Mouse (Mus musculus): Measurements from ENCODE around the gene Creld2. TPM values are rescaled to one million over a fixed set of nuclear protein-coding genes. Genes with fewer than 3 reads are reported as not detected.

Gene Creld2
- total RNA-seq, 4 experiments from 2014 or later: 15.0 to 35.2 (median 26.0) TPM

DNA sequence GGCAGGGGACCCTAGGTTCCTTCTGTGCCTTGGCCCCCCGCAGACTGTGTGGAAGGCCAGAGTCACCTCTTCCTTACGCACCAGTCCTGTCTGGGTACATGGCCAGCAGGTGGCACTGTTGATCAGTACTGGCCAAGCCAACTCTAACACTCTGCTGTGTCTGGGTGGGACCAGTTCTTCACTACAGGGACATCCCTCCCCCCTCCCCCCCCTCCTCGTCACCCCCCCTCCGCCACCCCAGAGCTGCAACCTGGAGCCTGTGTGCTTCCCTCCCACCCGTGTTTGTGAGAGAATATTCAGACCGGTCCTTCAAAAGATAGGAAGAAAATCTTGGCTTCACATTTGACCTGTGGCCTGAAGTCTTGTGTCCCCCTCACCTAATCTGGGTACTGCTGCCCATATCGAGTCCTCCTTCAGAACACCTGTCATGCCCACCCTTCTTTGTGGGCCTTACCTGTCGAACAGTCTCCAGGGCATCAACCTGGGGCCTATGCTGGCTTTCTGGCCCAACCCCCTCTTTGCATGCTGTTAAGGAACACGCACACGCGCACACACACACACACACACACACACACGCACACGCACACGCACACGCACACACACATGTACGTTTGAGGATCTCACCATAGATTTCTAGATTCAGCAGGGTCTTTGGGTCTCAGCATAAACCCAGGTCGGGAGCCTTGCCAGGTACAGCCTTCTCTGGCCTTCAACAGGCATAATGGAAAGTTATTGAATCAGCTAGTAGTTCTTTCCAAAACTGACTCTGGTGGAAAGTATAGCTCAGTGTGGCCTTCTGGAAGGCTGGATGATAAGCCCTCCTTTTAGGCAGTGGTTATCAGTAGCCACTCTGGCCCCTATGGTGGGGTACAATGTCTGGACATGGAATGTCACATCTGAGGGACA lies 9.6 kb downstream of the Creld2 start:
- DNase-seq (ENCODE audit: low spot score in 2 of 2): peak; percentile 69 to 91

DNA sequence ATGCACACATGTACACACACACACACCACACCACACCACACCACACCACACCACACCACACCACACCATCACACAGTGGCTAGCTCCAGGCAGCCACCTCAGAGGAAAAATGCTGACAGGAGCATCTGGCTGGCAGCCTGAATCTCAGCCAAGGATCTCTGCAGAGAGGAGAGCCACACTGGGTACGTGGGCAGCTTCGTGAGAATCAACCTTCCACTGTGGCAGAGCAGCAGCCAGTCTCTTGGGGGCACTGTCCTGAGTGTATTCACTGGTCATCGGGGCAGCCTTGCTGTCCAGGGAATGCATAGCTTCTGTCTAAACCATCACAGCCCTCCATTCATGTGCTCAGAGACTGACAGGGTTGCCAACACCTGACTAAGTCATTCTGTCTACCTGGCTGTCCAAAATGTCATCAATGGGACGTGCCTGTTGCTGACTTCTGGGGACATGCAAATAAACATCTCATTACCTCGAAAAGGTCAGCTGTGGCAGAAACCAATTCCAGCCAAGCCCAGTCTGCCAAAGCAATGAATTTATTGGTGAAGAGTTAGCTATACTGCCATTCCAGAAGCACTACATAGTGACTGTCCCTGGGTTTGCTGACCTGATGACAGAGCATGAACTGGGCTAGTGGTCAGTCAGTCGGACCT lies 10.5 kb downstream of the Creld2 start:
- DNase-seq (ENCODE audit: low spot score in 2 of 2): no peak

DNA sequence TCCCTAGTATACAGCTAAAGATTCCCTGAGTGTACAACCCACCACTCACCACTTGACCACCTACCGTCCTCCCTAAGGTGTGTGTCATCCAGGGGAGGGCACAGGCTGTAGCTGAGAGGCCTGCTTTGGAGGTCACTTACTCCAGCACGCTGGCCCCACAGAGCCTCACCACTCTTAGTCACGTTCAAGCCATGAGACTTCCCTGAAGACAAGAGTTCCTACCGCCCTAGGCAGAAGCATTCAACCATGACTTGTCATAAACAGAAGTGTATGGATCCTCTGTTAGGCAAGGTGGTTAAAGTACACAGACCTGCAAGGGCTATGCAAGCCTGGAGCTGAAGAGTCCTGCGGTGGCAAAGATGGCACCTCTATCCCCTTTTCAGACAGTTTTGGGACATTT lies 11.2 kb downstream of the Creld2 start:
- no peak for DNase-seq (ENCODE audit: low spot score in 2 of 2)

DNA sequence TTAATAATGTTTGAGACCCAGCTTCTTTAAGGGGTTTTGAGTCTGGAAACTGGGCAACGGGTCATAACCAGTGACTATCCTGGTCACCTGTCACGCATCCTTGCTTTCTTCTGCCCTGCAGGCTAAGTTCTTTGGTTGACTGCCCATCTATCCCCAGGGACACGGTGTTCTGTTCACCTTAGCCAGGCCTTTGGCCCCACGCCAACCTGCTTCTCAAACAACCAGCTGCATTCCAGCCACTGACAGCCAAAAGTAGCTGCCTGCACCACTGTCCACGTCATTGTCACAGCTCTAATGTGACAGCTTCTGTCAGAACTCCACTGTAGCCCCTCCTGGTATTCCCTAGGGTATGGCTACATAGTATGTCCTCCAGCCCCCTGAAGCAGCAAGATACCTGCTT lies 12.0 kb downstream of the Creld2 start:
- no peak for DNase-seq (ENCODE audit: low spot score in 2 of 2)

DNA sequence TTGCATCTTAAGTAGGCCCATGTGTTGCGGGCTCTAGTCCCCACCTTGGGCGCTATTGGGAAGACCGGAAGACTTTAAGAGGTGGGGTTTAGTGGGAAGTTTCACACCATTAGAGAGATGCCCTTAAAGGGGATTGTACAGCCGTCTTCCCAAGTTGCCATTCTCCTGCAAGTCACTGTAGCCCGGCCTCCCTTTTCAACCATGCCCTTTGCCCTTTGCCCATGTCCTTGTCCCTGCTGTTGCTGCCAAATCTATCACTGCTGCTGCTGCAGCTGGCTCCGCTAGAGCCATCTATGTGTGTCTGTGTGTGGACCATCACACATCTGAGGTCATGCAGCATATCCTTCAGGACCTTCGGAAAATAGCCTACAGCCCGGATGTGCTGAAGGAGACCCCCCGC lies 13.1 kb downstream of the Creld2 start:
- no peak for DNase-seq (ENCODE audit: low spot score in 2 of 2)

DNA sequence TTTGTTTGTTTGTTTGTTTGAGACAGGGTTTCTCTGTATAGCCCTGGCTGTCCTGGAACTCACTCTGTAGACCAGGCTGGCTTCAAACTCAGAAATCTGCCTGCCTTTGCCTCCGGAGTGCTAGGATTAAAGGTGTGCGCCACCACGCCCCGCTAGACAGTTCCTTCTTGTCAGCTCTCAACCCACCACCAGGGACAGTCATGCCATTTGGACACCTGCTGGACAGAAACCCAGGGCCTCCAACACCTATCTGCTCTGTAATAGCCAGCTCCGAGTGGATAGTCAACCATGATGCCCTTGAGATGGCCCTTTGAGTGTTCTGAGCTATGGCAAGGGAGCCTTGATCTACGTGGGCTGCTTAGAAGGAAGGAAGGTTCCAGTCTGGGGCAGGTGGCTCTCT lies 16.6 kb downstream of the Creld2 start:
- DNase-seq (ENCODE audit: low spot score in 2 of 2): no peak

DNA sequence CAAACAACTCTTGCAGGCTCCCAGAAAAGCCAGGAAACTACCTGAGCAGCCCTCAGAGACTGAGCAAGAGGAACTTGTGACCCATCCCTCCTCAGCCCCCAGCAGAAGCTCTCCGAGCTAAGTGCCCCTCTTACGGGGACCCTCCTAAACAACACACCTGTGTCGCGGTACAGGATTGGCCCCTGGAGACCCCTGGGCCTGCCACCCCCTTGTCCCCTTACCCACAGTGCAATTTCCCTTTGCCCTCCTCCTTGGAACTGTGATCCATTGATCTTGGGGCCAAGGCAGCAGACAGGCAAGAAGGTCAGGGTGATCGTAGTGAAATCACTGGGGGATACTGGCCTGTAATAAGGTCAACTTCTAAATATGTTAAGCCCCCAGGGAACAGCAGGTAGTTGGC lies 17.1 kb downstream of the Creld2 start:
- no peak for DNase-seq (ENCODE audit: low spot score in 2 of 2)

DNA sequence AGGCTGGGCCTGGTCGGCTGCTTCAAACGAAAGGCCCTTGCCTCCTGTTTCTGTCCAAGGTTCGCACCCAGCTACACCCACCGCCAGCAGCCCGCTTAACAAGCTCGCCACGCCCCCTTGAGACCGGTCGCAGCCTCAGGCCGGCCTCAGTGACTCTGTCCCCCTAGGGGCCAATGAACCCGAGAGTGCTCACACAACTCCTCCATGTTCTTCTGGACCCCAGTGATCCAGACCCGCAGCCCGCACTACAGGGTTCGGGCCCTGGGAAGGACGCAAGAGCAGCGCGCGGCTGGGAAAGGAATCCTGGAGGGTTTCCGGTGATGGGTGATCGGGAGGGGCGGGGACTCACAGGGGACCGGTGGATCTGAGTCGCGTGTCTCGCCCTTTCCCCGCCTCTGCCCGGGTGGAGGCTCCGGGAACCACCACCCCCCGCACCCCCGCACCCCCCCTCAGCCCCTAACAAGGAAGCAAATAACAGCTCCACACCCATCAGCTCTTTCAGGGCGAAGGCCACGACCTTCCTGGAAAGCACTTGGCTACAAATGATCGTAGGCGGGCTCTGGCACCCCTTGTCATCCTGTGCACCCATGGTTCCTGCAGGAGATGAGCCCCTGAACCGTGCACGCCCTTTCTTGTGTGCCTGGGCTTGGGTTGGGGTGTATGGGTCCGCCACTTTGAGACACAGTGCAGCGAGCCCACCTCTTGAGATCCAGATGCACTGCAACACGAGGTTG lies 17.9 kb downstream of the Creld2 start:
- peak in 1 of 2 experiments; percentile 55 for DNase-seq (ENCODE audit: low spot score in 2 of 2)

DNA sequence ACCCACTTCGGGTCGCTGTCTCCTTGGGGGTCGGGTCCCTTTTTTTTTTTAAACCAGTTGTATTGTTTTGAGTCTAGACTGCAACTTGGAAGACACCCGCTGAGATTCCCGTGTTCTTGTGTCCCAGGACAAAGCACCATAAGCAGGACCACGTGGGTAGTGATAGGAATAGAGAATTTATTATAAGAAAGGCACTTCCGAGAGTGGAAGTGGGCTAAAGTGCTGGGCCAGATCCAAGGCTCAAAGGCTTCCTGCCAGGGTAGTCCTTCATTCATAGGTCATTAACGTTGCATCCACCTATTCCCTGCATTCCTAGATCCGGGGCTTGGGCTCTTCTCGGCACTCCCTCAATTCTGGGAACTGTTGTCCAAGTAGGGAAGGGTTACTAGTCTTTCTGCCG lies 18.5 kb downstream of the Creld2 start:
- DNase-seq (ENCODE audit: low spot score in 2 of 2): no peak

DNA sequence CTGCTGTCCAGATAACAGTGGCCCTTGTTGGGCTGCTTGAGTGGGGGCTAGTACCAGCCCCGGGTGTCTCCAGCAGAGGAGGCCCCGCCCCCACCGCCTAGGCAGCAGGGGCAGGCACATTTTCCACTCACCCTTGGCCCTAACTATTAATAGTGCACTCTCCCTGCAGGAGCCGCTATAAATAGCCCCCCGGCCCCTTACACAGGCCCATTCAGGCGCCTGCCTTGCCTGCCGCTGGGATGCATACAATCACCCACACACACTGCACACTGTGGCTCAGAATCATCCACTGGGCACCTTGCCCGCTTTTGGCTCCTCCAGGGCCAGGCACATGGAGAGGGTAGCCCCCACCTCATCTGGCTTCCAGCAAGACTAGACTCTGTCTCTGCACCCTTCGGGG lies 19.8 kb downstream of the Creld2 start:
- peak; percentile 79 to 86 for DNase-seq (ENCODE audit: low spot score in 2 of 2)

DNA sequence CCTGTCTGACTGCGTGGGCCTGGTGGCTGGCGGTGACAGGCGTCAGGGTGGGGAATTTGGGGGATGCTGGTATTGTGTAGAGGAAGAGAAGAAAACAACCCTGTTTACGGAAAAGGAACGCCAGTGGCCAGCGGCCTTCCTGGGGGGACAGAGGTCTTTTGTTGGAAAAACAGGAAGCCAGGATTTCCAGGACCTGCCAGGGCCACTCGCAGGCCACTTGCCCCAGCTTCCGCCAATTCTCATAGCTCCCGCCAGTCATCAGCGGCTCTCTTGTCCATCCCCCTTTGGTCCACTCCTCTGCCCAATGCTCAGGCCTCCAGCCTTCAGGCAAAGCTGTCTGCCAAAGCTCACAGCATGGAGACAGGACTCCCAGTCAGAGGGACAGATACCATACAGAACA lies 20.7 kb downstream of the Creld2 start:
- no peak for DNase-seq (ENCODE audit: low spot score in 2 of 2)

DNA sequence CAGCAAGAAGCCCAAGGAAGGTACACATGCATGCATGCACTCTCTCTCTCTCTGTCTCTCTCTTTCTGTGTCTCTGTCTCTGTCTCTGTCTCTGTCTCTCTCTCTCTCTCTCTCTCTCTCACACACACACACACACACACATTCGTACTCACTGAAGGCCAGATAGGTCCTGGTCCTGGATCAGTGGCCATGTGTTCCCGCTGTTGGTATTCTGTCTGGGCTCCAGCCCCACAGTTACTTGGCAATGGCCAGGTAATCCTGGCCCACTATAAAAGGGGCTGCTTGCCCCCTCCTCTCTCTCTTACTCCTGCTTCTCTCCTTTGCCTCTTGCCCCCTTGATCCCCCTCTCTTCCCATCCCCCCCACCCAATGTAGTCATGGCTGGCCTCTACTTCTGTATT lies 21.7 kb downstream of the Creld2 start:
- DNase-seq (ENCODE audit: low spot score in 2 of 2): no peak

DNA sequence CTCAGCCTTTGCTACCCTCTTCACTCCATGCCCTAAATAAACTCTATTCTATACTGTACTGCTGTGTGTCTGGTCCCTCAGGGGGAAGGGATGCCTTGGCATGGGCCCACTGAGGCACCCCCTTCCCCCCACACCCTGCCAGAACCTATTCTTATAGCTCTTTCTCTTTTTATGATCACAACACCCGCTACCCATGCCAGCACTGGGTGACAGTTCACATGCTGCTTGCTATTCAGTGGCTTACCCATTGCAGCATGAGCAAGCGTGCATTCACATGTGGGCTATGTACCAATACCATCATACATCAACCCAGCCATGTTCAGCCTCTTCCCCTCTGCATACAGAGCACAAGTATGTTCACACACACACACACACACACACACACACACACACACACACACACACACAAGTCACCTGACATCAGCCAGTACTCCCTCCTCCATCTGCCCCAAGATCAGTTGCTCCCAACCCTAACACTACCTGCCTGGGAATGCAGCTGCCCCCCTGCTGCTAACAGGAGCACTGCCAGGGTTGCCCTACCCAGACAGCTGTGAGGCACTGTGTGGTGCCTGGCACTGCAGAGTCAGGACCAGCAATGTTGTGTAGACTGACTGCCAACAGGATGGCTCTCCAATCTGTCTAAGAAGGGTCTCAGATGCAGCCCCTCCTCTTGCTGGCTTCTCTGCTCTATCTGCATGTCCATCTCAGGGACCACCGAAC lies 22.3 kb downstream of the Creld2 start:
- no peak for DNase-seq (ENCODE audit: low spot score in 2 of 2)

DNA sequence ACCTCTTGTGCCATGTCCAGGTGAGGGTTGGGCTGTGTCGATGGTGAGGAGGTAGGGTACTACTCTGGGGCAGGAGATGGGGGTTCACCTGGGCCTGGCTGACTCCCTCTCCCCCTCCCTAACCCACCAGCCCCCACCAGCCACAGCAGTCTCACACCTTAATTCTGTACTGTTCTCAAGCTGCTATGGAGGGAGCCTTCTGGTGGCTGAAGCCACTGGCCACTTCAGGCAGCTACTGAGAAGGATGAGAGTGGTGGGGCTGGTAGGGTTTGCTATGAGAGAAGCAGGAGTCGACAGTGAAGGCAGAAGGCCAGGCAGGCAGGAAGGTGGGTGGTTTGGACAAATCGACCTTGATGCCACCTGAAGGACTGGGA lies 22.8 kb downstream of the Creld2 start:
- no peak for DNase-seq (ENCODE audit: low spot score in 2 of 2)

DNA sequence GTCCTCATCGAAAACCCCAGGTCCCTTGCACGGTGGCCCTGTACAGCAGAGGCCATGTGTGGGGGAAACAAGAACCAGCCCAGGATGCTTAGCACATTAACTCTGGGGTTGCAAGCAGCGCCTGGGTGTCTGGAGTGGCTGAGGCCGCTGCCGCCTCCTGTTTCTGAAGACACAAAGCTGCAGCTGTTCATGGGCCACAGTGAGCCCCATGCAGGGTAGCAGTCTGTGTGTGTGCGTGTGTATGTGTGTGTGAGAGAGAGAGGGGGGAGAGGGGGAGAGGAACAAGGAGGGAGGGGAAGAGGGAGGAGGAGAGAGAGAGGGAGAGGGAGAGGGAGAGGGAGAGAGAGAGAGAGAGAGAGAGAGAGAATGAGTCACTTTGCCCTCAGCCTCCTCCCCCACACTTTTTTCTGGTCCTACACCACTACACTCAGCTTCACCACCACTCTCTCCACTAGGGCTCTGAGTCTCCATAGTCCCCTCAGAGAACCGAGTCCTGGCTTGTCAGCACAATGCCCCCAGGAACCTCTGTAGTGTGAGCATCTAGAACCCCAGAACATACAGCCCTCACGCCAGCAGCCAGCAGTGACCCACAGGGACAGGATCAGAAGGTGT lies 24.1 kb downstream of the Creld2 start:
- DNase-seq (ENCODE audit: low spot score in 2 of 2): peak in 1 of 2 experiments; percentile 51

DNA sequence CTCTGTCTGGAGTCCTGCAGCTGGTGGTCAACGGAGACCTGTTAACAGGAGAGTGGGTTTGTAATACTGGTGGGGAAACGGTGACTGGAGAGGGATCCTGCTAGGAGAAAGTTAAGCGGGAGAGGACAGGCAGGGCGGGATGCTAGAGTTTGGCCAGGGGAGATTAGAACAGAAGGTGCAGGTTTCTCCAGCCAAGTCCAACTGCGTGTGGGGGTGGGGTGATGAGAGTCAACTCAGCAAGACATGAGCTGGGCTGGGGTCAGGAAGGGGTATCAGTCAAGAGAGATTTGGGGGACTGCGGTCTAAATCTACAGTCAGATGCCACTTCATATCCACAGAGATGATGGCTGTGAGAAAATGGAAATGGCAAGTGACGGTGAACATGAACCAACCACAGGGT lies 25.5 kb downstream of the Creld2 start:
- DNase-seq (ENCODE audit: low spot score in 2 of 2): no peak

DNA sequence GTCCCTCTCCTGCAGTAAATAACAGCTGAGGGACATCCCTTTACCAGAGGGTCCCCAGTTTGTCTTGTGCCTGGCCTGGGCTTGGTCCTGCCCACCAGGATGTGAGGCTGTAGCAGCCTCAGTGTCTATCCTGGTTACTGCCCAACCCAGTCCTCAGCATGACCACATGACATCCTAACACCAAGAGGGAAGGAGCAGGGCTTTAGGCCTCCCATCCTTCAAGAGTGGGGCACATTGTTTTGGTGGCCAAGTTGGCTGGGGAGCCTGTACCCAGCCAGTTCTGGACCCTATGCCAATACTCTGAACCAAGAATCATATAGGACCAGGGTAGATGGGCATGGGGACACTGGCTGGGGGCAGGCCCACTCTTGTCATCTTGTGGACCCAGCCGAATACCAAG lies 29.2 kb downstream of the Creld2 start:
- DNase-seq (ENCODE audit: low spot score in 2 of 2): no peak

DNA sequence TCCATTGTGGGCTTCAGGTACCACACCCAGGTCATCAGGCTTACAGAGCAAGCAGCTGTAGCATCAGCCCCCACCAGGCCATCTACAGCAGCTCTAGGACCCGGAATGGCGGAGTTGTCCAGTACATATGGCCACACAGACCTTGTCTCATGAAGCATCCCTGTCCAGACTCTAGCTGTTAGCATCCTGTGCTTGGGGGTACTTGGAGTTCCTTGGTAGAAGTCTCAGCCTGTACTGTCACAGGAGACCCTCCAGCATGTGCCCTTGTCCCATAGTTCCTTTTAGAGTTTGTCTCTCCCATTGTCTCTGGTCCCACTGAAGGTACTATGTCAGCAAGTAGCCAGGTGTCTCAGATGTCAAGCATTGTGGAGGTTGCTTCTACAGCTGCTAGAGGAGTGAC lies 30.2 kb downstream of the Creld2 start:
- no peak for DNase-seq (ENCODE audit: low spot score in 2 of 2)

DNA sequence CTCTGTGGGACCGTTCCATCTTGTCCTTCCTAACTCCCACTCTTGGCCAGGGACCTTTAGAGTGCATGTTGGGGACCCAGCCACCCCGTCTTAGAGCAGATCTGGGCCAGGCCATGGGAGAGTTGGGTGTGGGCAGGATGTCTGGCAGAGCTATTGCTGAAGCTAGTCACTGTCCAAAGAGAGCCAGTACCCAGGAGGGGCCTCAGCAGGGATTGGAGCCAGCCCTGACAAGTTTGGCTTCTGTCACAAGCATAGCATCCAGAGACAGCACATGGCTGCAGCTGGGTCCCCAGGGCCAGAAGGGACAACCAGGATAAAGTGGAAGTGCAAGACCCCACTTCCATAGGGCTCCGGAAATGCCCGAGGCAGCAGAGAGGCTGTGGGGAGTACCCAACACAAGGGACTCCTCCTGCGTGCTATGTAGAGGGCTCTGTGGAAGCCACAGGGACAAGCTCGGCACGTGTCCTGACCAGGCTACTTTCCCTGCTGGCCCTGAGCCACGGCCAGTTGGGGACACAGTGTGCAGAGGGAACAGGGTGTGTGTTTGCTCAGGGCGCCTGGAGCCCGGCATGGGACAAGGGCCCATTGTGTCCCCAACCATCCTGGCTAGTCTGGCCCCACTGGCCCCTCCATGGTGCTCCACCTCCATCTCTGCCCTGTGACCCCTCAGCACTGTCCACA lies 30.8 kb downstream of the Creld2 start:
- peak; percentile 89 to 90 for DNase-seq (ENCODE audit: low spot score in 2 of 2)

DNA sequence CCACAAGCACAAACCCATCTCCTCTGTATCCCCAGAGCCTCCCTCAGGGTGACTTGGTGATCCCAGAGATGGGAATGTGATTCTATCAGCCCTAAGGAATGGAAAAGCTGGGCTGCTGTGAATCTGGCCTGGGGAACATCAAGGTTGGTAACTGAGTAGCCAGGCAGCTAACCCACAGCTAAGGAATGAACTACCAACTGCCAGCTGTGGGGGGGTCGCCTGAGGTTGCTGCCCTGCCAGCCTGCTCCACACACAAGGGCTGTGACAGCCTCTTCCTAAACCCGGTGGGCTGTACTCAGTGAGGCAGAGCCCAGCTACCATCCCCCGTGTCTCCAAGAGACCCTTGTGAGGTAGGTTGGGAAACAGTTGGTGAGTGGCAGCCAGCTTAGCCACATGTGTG lies 31.6 kb downstream of the Creld2 start:
- DNase-seq (ENCODE audit: low spot score in 2 of 2): no peak
